Mouse (Mus musculus) kidney, postnatal 10 days (tissue): ENCODE results near the gene Slfn1.
"Not testable (repeated sequence)": the region's sequence is repeated elsewhere in the genome, so short reads cannot be mapped to it uniquely, and the experiment has no call there.

Experiments
- DNase-seq: peaks from one replicate; pipeline ENCODE4 v3.0.0; 2021; ENCODE audit warnings: mixed read lengths

The Slfn1 gene

DNA sequence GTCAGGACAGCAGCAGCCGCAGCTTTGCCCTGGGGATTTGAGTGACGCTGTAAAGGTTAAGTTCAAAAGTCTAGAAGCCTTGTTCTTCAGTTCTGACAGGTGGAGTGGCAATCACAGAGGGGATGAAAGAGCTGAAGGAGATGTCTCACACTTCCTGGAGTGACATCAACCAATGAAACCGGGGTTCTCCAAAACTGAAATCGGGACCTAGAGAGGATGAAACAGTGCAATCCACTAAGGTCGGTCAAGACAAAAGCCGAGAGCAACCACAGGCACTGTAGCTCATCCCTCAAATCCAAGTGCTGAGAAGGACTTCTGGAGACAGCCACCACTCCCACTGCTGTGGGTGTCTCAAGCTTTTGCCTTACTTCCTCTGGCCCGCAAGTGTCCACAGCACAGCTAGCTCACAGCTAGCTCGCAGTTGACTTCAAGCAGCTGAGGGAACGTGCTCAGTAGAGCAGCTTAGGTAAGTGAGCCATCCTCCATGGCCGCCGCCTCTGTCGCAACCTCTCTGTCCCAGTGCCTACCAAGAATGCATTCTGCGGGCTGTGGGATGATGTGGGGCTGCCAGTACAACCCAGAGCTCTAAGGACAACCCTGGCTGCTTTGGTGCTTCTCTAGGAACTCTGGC is at the start of gene Slfn1:
Slfn1 (plus strand) TSS at position 253 of the 631 bp plus-strand sequence.
- no peak for DNase-seq

GRCm38 (mm10) chr11:83067982-83068694 is 48.5 kb upstream of the Slfn1 start:
- DNase-seq = no peak

GRCm38 (mm10) chr11:83070321-83070970 is 46.2 kb upstream of the Slfn1 start:
- DNase-seq = no peak

GRCm38 (mm10) chr11:83077714-83078422 is 38.8 kb upstream of the Slfn1 start:
- peak; percentile 81 for DNase-seq

GRCm38 (mm10) chr11:83078423-83079140 is 38.1 kb upstream of the Slfn1 start:
- DNase-seq = no peak

- no peak for DNase-seq
These were observed 37.0 kb upstream of the Slfn1 start for GRCm38 (mm10) chr11:83079487-83080199.

DNA sequence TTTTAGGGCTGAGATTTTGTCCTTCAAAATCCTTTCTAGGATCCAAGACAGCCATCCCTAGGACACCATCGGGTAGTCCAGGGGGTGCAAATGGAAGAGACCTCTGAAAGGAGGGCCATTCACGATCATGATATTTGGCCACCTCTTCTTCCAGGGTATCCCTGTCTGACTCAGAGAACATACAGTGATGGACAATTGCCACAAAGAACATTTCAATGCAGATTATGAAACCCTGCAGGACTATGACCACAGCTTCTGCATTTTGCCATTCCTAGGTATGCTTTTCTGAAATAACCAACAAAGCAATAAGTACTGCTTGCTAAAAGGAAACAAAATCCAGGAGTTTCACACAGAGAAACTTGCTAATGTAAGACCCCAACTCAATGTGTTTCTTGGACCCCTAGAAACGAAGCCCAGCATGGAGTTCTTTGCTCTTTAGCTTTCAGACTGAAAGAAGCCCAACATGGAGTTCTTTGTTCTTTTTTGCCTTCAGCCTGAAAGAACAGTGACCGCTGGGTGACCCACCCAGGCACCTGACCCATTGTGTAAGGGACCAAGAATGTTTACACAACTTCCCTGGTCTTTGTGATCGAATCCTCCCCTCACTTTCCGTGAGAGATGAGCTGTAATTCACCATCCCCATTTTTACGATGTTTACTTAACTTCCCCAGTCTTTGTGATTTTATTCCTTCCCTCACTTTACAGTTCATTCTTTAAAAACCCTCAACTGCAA is 33.7 kb upstream of the Slfn1 start:
- no peak for DNase-seq

- no peak for DNase-seq
These were observed 32.5 kb upstream of the Slfn1 start for GRCm38 (mm10) chr11:83084161-83084560.

DNA sequence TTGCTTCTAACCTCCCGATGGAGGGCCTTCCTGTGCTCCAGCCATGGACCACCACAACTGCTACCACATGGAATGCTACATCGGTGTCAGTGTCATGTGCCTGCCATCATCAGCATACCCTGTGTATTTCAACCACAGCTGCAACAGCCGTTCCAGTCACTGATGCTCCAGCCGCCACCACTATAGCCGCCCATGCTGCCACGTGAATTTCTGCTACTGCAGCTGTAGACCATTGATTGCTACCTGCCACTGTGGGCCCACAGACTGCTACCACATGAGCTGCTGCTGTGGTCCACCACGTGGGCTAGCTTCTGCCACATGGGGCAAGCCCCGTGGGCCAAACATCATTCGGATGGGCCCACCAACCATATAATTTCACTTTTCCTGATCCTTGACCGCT is 31.9 kb upstream of the Slfn1 start:
- DNase-seq = no peak

GRCm38 (mm10) chr11:83115138-83115537 is 1.5 kb upstream of the Slfn1 start:
- DNase-seq = peak; percentile 43

DNA sequence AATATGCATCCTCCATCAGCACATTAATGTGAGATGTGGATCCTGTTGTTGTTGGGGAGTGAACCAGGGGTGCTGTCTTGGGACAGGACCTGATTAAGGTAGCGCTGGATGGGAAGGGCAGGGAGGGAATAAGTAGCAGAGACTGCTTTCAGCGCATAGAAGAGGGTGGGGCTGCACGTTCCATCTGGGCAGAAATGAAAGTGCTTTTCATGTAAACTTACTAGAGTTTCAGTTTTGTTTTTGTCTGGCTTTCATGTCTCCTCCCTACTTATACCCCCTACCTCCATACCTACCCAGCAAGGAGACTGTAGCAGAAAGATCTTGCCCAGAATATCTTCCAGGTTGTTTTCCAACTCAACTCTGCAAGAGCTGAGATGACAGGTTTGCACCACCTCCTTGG is 1.4 kb downstream of the Slfn1 start:
- no peak for DNase-seq

DNA sequence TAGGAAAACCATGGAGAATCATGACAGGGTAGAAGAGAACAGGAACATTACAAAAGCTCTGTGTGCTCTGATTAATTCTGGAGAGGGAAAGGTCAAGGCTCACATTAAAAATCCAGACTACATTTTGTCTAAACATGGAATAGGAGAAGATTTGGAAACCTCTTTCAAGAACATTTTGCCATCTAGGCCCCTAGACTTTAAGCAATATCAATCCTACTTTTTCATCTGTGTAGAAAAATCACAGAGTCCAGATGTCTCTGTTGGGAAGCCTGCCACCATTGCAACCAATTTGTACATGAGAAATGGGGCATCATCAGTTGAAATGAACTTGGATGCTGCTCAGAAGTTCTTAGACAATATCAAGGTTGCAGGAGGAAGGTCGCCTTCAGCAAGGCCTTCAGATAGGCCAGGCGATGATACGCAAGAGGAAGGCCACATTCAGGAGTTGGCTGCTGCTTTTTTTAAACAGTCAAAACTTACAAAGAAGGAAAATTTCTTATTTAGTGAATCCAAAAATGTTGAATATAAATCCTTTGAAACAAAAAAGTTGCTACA is 4.6 kb downstream of the Slfn1 start:
- DNase-seq = no peak

DNA sequence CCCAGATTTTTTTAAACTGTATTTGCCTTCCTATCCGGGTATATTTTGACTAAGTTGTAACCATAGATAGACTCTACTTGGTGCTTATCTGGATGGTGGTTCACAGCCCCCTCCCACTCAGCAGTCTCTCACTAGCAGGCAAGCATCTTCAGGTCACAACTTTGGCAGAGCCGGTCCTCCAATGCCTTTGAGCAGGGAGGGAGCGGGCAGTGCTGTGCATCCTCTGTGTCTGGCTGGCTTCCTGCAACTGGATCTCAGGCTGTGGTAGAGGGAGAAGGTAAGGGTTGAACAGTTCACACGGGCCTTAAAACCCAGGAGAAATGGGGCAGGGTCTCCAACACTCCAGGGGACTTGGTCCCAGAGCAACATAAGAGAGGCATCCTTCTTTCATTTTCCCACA is 6.5 kb downstream of the Slfn1 start:
- no peak for DNase-seq

GRCm38 (mm10) chr11:83124906-83125305 is 8.3 kb downstream of the Slfn1 start:
- DNase-seq = no peak

- DNase-seq = not testable (repeated sequence)
These were observed 9.0 kb downstream of the Slfn1 start for GRCm38 (mm10) chr11:83125633-83126032.

GRCm38 (mm10) chr11:83137253-83137652 is 20.6 kb downstream of the Slfn1 start:
- DNase-seq = not testable (repeated sequence)

DNA sequence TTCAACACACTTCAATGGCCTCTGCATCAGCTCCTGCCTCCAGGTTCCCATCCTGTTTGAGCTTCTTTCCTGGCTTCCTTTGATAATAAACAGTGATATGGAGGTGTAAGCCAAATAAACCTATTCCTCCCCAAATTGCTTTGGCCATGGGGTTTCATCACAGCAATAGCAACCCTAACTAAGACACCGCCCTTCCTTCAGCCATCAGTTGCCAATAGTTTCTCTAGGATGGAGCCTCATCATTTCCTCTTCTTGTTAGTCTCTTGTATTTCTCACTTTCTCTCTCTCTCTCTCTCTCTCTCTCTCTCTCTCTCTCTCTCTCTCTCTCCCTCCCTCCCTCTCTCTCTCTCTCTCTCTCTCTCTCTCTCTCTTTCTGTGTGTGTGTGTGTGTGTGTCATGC is 32.3 kb downstream of the Slfn1 start:
- not testable (repeated sequence) for DNase-seq
